Mouse (Mus musculus) neural tube, embryonic 13.5 days (tissue): ENCODE measurements at regions not wholly inside any gene's neighbourhood (a gene's known extent, or its start where the extent isn't known, plus 50 kb on each side); places are given as distances from the start of the nearest gene placed in this dataset.
"Not testable (repeated sequence)": the region's sequence is repeated elsewhere in the genome, so short reads cannot be mapped to it uniquely, and the experiment has no call there.

Source experiments
- ATAC-seq: fragments of 200-750 bp; cut with Nextera tagmentation; 2 replicates; pipeline ENCODE4 v1.8.0; 2017; ENCODE audit warnings: low read depth, mild to moderate bottlenecking, moderate TSS enrichment, moderate library complexity
- H3K27ac ChIP-seq: fragments of 300-500 bp; sonication (generic); replicated peaks from 2 replicates; pipeline ENCODE4 v1.5.1; 2015; ENCODE audit warnings: moderate library complexity, mild to moderate bottlenecking, inconsistent platforms
- H3K27me3 ChIP-seq: fragments of 300-500 bp; sonication (generic); 2 replicates; pipeline ENCODE4 v1.6.1; 2015; ENCODE audit warnings: mild to moderate bottlenecking, inconsistent platforms
- H3K36me3 ChIP-seq: fragments of 300-500 bp; sonication (generic); 2 replicates; pipeline ENCODE4 v1.6.1; 2015; ENCODE audit warnings: mild to moderate bottlenecking, inconsistent platforms
- H3K4me1 ChIP-seq: fragments of 300-500 bp; sonication (generic); replicated peaks from 2 replicates; pipeline ENCODE4 v1.6.1; 2015; ENCODE audit warnings: inconsistent platforms
- H3K4me2 ChIP-seq: fragments of 300-500 bp; sonication (generic); 2 replicates; pipeline ENCODE4 v1.6.1; 2015; ENCODE audit warnings: inconsistent platforms, mild to moderate bottlenecking, moderate library complexity
- H3K4me3 ChIP-seq: fragments of 300-500 bp; sonication (generic); 2 replicates; pipeline ENCODE4 v1.5.1; 2015; ENCODE audit warnings: mild to moderate bottlenecking, inconsistent platforms
- H3K9ac ChIP-seq: fragments of 300-500 bp; sonication (generic); 2 replicates; pipeline ENCODE4 v1.6.1; 2015; ENCODE audit warnings: moderate library complexity, mild to moderate bottlenecking, inconsistent platforms
- H3K9me3 ChIP-seq: fragments of 300-500 bp; sonication (generic); 2 replicates; pipeline ENCODE4 v1.6.1; 2016; ENCODE audit warnings: inconsistent platforms
- WGBS: fragments of 180-500 bp; shearing (Covaris S2); methylation state at CpG from one replicate; pipeline ENCODE4 v1.1.7; 2015; 5-methylcytosine and 5-hydroxymethylcytosine counted together

DNA sequence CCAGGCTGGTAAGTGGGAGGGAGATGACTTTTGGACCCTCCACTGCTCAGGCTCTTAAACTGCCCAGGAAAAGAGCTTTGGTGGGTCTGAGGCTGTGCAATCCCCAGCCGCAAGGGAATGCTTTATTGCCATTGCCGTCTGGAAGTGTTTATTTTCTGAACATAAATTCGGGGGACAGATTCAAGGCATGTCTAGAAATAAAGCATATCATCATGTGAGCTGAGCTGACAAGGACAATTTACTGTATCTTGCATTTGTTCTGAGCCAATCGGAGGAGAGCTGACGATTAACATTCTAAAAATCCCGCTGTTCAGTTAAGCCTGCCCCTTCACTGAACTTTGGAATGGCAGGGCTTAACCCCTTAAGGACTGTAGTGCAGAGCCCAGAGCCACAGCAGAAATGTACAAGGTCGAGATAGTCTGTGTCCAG, 979.3 kb downstream of the Bcl11a start:
- H3K36me3 ChIP-seq: no peaks in the 10 kb centered on the region
- peak overlapping the region; percentile 46 for H3K27ac ChIP-seq
- no peaks in the 10 kb centered on the region for H3K27me3 ChIP-seq
- 0 out of 2 replicates have a peak overlapping the region, but pooled peaks have one; percentile 3 for H3K9ac ChIP-seq
- peak; percentile 72 for ATAC-seq
- H3K4me3 ChIP-seq: 0 out of 2 replicates have a peak overlapping the region, but pooled peaks have one; percentile 11
- peak overlapping the region; percentile 42 for H3K4me2 ChIP-seq
- peaks cover 13% of the 10 kb centered on the region for H3K4me1 ChIP-seq
- 0% methylated on average over 7 of the region's 7 CpGs for WGBS
- H3K9me3 ChIP-seq: peaks cover 10% of the 10 kb centered on the region; the same call in 1 of the 2 replicates

DNA sequence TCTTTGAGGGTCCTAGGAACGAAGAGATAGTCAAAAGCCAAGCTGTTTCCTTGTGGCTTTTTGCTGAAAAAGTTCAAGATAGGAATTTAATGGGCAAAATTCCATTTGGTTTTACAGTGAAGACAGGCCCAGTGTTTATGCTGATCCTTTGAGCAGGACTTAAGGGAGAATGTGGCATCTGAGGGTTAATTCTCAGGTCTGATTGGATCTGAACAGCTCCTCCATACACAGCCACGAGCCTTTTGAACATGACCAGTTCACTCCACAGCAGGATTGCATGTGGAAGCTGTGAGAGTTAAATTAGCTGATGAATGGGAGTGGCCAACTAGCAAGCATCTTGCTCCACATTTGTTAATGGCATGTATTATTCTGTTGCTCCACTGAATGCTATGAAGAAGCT, 979.7 kb downstream of the Bcl11a start:
- H3K9me3 ChIP-seq: peaks cover 9% of the 10 kb centered on the region; the same call in 1 of the 2 replicates
- no peaks in the 10 kb centered on the region for H3K36me3 ChIP-seq
- no peak overlapping the region for H3K4me3 ChIP-seq
- H3K27me3 ChIP-seq: no peaks in the 10 kb centered on the region
- peak overlapping the region; percentile 42 for H3K4me2 ChIP-seq
- H3K27ac ChIP-seq: peak overlapping the region; percentile 46
- 5% methylated on average over 2 of the region's 2 CpGs for WGBS
- peaks cover 13% of the 10 kb centered on the region for H3K4me1 ChIP-seq
- 0 out of 2 replicates have a peak overlapping the region, but pooled peaks have one; percentile 3 for H3K9ac ChIP-seq
- peak; percentile 71 for ATAC-seq

DNA sequence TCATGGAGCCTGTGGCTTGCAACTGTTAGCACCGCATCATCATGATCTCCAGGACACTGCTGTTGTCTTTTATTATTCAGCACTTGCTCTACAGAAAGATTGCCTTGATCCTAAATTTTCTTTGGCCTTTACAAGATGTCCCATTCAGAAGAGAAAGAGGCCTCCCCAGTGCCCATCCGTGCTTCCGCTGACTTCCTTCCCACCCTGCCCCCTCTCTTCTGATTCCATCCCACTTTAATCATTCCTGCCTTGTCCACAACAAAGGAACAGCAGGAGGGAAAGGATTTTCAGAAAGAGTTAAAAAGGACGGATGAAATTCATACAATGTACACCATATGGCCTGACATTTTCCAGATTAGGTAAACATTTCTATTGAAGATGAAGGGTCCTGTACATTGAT, 985.2 kb downstream of the Bcl11a start:
- peaks cover 11% of the 10 kb centered on the region for H3K4me1 ChIP-seq
- no peak overlapping the region for H3K4me2 ChIP-seq
- H3K9me3 ChIP-seq: no peaks in the 10 kb centered on the region
- no peak for ATAC-seq
- no peaks in the 10 kb centered on the region for H3K36me3 ChIP-seq
- no peak overlapping the region for H3K27ac ChIP-seq
- H3K4me3 ChIP-seq: no peak overlapping the region
- 16% methylated on average over 4 of the region's 4 CpGs for WGBS
- no peaks in the 10 kb centered on the region for H3K27me3 ChIP-seq
- no peak overlapping the region for H3K9ac ChIP-seq

DNA sequence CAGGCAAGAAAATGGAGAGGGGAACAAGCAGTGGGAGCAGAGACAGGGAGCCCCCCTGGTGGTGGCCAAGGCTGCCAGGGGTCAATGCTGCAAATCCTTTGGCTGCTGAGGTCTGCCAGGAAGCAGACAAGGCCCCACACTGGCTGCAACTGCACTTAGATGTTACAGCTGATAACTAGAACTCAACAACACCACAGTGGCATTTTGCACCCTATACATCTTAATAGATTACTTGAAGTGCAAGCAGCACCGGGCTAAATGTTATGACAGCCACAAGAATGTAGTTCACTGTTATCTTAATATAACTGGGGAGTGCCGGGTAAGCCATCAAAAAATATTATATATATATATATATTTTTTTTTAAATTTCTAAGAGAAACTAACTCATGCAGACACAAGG, 986.1 kb downstream of the Bcl11a start:
- Histone ChIP-seq H3K36me3 (no peaks in the 10 kb centered on the region), H3K27me3 (no peaks in the 10 kb centered on the region), H3K27ac (no peak overlapping the region), H3K9me3 (no peaks in the 10 kb centered on the region), H3K9ac (no peak overlapping the region), H3K4me3 (no peak overlapping the region), H3K4me1 (peaks cover 11% of the 10 kb centered on the region), H3K4me2 (no peak overlapping the region)
- 53% methylated on average over 2 of the region's 2 CpGs for WGBS
- ATAC-seq: no peak

DNA sequence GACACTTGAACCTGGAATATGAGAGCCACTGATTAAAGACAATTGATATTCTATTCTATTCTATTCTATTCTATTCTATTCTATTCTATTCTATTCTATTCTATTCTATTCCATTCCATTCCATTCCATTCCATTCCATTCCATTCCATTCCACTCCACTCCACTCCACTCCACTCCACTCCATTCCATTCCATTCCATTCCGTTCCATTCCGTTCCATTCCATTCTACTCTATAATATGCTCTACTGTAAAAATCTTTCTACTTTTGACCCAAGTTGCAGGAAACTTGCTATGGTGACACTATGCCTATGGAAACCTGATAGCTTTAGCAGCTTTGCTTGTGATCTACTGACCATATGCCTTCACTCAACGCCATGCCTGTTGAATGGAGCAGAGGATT, 1022.1 kb downstream of the Bcl11a start:
- not testable (repeated sequence) for H3K4me3 ChIP-seq, H3K9ac ChIP-seq, H3K27ac ChIP-seq, H3K27me3 ChIP-seq, ATAC-seq, H3K36me3 ChIP-seq, H3K4me2 ChIP-seq, H3K4me1 ChIP-seq, H3K9me3 ChIP-seq
- 94% methylated on average over 3 of the region's 3 CpGs for WGBS

DNA sequence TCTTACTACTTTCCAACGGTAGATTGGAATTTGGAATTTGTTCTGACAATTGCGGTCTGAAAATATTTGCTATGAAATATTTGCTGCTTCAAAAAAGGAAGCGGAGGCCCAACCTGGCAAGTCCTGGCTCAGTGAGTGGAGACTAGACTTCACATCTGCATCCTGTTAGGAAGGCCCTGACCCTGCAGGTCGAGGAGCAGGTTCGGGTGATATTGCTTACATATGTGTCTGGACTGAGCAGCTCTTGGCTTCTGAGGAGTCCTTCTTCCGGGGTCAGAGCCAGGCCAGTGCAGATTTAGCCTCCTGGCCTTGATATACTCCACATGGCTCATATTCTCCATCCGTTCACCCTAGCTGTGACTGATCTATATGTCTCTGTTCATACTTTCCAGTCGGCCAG, 1026.6 kb downstream of the Bcl11a start:
- no peak overlapping the region for H3K4me2 ChIP-seq
- H3K36me3 ChIP-seq: no peaks in the 10 kb centered on the region
- WGBS: 78% methylated on average over 8 of the region's 8 CpGs
- no peaks in the 10 kb centered on the region for H3K27me3 ChIP-seq
- H3K27ac ChIP-seq: no peak overlapping the region
- ATAC-seq: no peak
- no peaks in the 10 kb centered on the region for H3K9me3 ChIP-seq
- no peak overlapping the region for H3K9ac ChIP-seq
- no peaks in the 10 kb centered on the region for H3K4me1 ChIP-seq
- no peak overlapping the region for H3K4me3 ChIP-seq

DNA sequence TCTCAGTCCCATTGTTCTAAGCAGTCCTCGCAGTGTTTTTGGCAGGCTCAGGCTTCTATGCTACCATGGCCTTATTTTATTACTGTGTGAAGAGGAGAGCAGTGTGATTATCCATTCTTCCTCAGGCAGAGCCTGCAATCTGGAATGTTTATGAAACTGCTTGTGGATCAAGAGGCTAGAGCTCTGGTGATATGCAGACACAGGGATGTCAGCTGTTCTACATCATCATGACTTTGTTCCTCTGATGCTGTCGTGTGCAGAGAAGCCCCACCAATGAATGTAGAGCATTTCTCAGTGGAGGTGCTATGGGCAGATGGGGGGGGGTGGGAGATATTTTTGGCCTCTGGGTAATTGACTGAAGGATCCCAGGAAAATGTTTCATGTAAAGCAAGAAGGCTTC, 1046.6 kb downstream of the Bcl11a start:
- Histone ChIP-seq H3K9ac (no peak overlapping the region), H3K27ac (no peak overlapping the region), H3K9me3 (no peaks in the 10 kb centered on the region), H3K4me1 (no peaks in the 10 kb centered on the region), H3K4me3 (no peak overlapping the region), H3K4me2 (no peak overlapping the region), H3K36me3 (no peaks in the 10 kb centered on the region), H3K27me3 (no peaks in the 10 kb centered on the region)
- WGBS: 56% methylated on average over 2 of the region's 2 CpGs
- no peak for ATAC-seq

DNA sequence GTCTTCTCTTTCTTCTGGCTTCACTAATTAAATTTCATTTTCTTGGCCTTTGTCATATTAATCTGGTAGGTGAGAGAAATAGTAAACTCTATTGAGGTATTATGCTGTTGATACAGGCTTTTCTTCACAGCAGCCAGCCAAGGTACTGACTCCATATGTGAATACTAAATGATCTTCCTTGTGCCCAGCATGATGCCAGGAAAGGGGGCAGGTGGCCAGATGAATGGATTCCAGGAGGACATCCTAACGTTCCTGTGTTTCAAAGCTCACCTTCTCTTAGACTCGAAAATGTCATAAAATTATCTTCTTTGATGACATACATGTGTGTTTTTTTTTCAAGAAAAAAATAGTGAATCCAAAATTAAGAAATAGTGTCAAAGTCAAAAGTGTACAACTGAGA, 1064.4 kb downstream of the Bcl11a start:
- Histone ChIP-seq H3K36me3 (no peaks in the 10 kb centered on the region), H3K4me1 (no peaks in the 10 kb centered on the region), H3K9me3 (no peaks in the 10 kb centered on the region), H3K4me2 (no peak overlapping the region), H3K9ac (no peak overlapping the region), H3K27me3 (no peaks in the 10 kb centered on the region), H3K27ac (no peak overlapping the region), H3K4me3 (no peak overlapping the region)
- WGBS: 55% methylated on average over 2 of the region's 2 CpGs
- no peak for ATAC-seq

DNA sequence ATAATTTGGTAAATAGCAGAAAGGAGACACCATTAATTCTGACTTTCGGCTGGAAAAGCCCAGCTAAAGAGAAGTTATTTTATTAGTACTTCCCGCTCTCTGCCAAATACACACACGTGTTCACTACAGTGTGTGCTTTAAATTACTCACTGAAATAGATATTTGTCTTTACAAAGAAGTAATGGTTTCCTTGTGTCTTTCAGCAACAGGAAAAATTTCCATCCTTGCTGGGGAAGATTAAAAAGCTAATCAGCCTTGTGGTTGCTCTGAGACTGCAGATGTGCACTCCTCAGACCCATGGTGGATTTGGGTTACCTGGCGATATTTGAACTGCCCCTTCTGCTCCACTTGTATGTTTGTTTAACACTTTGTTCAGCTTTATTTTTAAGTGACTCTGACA, 1065.0 kb downstream of the Bcl11a start:
- 82% methylated on average over 4 of the region's 4 CpGs for WGBS
- Histone ChIP-seq H3K4me3 (no peak overlapping the region), H3K27ac (no peak overlapping the region), H3K36me3 (no peaks in the 10 kb centered on the region), H3K27me3 (no peaks in the 10 kb centered on the region), H3K4me2 (no peak overlapping the region), H3K9ac (no peak overlapping the region), H3K4me1 (no peaks in the 10 kb centered on the region), H3K9me3 (no peaks in the 10 kb centered on the region)
- ATAC-seq: no peak

DNA sequence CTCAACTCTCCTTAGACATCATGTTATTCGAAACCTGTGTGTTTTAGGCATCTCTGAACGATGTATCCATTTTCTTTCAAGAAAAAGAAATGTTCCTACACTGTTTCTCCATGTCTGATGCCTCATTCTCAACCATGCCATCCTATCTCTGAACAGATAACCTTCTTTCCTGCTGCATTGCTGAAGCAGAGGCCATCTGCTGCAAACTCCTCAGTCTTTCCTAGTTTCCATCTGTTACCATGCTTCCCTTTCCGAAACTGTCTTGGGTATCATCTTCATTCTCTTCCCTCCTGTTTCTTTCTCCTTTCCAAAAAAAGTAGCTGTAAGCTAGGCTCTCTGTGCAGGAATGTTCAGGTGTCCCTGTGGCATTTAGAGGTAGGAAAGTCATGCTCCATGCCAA, 1063.3 kb downstream of the 5730522E02Rik start:
- H3K36me3 ChIP-seq: no peaks in the 10 kb centered on the region
- no peak for ATAC-seq
- no peak overlapping the region for H3K27ac ChIP-seq
- H3K9me3 ChIP-seq: no peaks in the 10 kb centered on the region
- no peaks in the 10 kb centered on the region for H3K4me1 ChIP-seq
- no peak overlapping the region for H3K4me2 ChIP-seq
- 81% methylated on average over 3 of the region's 3 CpGs for WGBS
- H3K4me3 ChIP-seq: no peak overlapping the region
- no peaks in the 10 kb centered on the region for H3K27me3 ChIP-seq
- H3K9ac ChIP-seq: no peak overlapping the region

DNA sequence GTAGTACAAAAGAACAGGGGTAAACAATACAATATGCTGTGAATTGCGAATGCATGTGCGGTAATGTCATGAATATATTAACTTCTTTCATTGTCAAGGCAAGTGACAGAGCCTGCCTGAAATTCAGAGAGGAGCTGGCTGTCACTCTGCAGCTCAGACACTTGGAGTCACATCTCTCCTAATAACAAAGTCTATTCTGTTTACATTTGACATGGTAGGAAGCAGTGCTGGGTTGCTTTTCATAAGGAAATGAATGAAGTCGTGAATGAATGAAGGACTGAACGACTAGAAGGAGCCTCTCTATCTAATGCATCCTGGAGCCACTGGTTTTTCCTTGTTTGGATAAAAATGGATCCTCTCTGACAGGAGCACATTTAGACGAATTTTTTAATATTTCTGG, 1053.9 kb downstream of the 5730522E02Rik start:
- no peak overlapping the region; the same call in 1 of the 2 replicates for H3K27ac ChIP-seq
- H3K9ac ChIP-seq: peak overlapping the region; percentile 42

DNA sequence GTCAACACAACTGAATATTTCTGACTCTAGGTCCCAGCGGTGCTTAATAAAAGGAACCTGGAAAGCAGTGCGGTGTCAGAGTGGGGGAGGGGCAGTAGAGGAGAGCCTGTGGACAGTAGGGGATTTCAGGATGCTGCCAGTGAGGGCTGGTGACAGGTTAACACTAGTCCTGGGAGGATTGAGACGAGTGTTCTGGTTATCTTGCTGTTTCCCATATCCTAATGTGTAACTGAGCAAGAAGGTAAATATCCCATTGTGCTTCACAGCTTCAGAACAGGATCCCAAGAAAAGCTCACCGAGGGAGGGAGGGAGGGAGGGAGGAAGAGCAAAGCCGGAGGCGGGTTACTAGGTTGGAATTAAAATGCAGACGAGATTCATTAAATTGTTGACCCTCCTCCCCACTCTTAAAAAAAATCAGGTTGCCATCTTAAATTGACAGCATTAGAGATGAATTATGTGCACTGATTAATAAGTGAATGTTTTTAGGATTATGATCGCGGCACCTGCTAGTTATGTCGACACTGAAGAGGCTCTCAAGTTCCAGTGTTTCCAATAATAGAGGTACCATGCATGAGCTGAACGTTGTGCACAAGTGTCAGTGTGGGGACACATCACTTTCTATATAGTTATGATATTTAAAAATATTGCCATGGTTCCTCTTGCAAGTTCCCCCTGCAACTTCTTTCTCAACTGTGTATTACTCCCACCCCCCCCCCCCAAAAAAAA, 1053.3 kb downstream of the 5730522E02Rik start:
- no peaks in the 10 kb centered on the region for H3K36me3 ChIP-seq
- H3K27ac ChIP-seq: no peak overlapping the region; the same call in 1 of the 2 replicates
- H3K27me3 ChIP-seq: no peaks in the 10 kb centered on the region
- H3K9me3 ChIP-seq: no peaks in the 10 kb centered on the region
- H3K9ac ChIP-seq: peak overlapping the region; percentile 42
- peak; percentile 71; the same call in 1 of the 2 replicates for ATAC-seq
- H3K4me2 ChIP-seq: peak overlapping the region; percentile 41
- 28% methylated on average over 11 of the region's 11 CpGs for WGBS
- peak overlapping the region; percentile 4 for H3K4me3 ChIP-seq
- H3K4me1 ChIP-seq: peaks cover 10% of the 10 kb centered on the region

More for the DNA sequence above, 1053.9 kb downstream of the 5730522E02Rik start:
- Histone ChIP-seq H3K27me3 (no peaks in the 10 kb centered on the region), H3K4me1 (peaks cover 10% of the 10 kb centered on the region), H3K36me3 (no peaks in the 10 kb centered on the region), H3K4me3 (peak overlapping the region; percentile 4), H3K4me2 (peak overlapping the region; percentile 41), H3K9me3 (no peaks in the 10 kb centered on the region)
- peak; percentile 50; the same call in 1 of the 2 replicates for ATAC-seq
- 14% methylated on average over 5 of the region's 5 CpGs for WGBS

DNA sequence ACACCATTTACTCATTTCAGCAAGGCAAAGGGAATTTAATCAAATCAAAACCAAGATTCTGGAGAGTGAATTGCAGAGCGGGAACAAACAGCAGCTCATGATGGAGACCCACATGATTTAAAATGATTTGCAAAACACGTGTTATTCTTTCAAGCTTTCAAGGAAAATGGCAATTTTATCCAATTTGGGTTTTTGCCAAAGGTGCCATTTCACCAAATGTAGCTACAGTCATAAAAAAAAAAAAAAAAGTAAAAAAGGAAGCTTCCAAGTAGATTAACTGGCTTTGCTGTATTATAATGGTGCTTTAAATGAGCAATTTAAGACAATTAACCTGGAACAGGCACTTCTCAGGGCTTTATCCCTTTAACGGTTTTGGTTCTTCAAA, 1052.7 kb downstream of the 5730522E02Rik start:
- Histone ChIP-seq H3K9me3 (no peaks in the 10 kb centered on the region), H3K9ac (no peak overlapping the region), H3K27me3 (no peaks in the 10 kb centered on the region), H3K36me3 (no peaks in the 10 kb centered on the region), H3K4me3 (no peak overlapping the region), H3K4me1 (peaks cover 10% of the 10 kb centered on the region), H3K27ac (no peak overlapping the region), H3K4me2 (no peak overlapping the region)
- ATAC-seq: no peak
- WGBS: 49% methylated on average over 3 of the region's 3 CpGs
